Mouse (Mus musculus): Measurements from ENCODE around the gene Nf1. TPM values are rescaled to one million over a fixed set of nuclear protein-coding genes. Genes with fewer than 3 reads are reported as not detected.
A peak's percentile ranks its signal among the peaks of the same experiment; 100 is the strongest.

Gene Nf1
- polyA plus RNA-seq (2014; fragmentation: Nextera tagmentation; extraction: Ambion mirVana) = 6.1 and 9.6 TPM in 2 replicates

GRCm38 (mm10) chr11:79339234-79339807 is at the start of gene Nf1:
Gene Nf1 (plus strand): TSS chr11:79339693.
- Histone ChIP-seq H3K9me3 (replicated peaks; ENCODE audit: control insufficient read depth, low read length) (no peaks in the 10 kb centered on the region; the same call in 1 of the 2 replicates), H3K9ac (ENCODE audit: low read depth, low read length) (peak within 1 kb of the TSS; percentile 91), H3K27ac (ENCODE audit: low read depth, low read length) (peak within 1 kb of the TSS; percentile 87), H3K4me2 (peak within 1 kb of the TSS; percentile 71), H3K36me3 (ENCODE audit: control insufficient read depth, insufficient read depth, low read length) (no peaks in the 10 kb centered on the region; the same call in 1 of the 2 replicates), H3K4me1 (ENCODE audit: control insufficient read depth, insufficient read depth, low read length) (peaks cover 22% of the 10 kb centered on the region), H3K4me3 (ENCODE audit: low read depth, low read length) (peak within 1 kb of the TSS; percentile 93), H3K27me3 (ENCODE audit: control insufficient read depth, insufficient read depth, low read length) (no peaks in the 10 kb centered on the region)
- WGBS (ENCODE audit: insufficient replicate concordance) = under 1% methylated on average over 47 of the region's 49 CpGs
- peak; percentile 89 for ATAC-seq (replicated peaks; ENCODE audit: insufficient number of reproducible peaks, low FRiP score, low TSS enrichment)

- H3K36me3 ChIP-seq (ENCODE audit: control insufficient read depth, insufficient read depth, low read length) = no peaks in the 10 kb centered on the region
- H3K4me1 ChIP-seq (ENCODE audit: control insufficient read depth, insufficient read depth, low read length) = peaks cover 25% of the 10 kb centered on the region
- WGBS (ENCODE audit: insufficient replicate concordance) = 39% methylated on average over 2 of the region's 2 CpGs
- no peak overlapping the region for H3K4me2 ChIP-seq
- H3K9me3 ChIP-seq (replicated peaks; ENCODE audit: control insufficient read depth, low read length) = no peaks in the 10 kb centered on the region
- H3K27me3 ChIP-seq (ENCODE audit: control insufficient read depth, insufficient read depth, low read length) = no peaks in the 10 kb centered on the region
- ATAC-seq (replicated peaks; ENCODE audit: insufficient number of reproducible peaks, low FRiP score, low TSS enrichment) = no peak
- no peak overlapping the region for H3K9ac ChIP-seq (ENCODE audit: low read depth, low read length)
- no peak overlapping the region for H3K4me3 ChIP-seq (ENCODE audit: low read depth, low read length)
- no peak overlapping the region for H3K27ac ChIP-seq (ENCODE audit: low read depth, low read length)
Measured at GRCm38 (mm10) chr11:79290473-79290872, 49.0 kb upstream of the Nf1 start.

- H3K9me3 ChIP-seq (replicated peaks; ENCODE audit: control insufficient read depth, low read length) = no peaks in the 10 kb centered on the region
- no peak overlapping the region for H3K4me3 ChIP-seq (ENCODE audit: low read depth, low read length)
- no peak overlapping the region for H3K27ac ChIP-seq (ENCODE audit: low read depth, low read length)
- no peak overlapping the region for H3K4me2 ChIP-seq
- no peaks in the 10 kb centered on the region for H3K36me3 ChIP-seq (ENCODE audit: control insufficient read depth, insufficient read depth, low read length)
- H3K4me1 ChIP-seq (ENCODE audit: control insufficient read depth, insufficient read depth, low read length) = peaks cover 16% of the 10 kb centered on the region
- 62% methylated on average over 5 of the region's 5 CpGs for WGBS (ENCODE audit: insufficient replicate concordance)
- no peak for ATAC-seq (replicated peaks; ENCODE audit: insufficient number of reproducible peaks, low FRiP score, low TSS enrichment)
- no peaks in the 10 kb centered on the region for H3K27me3 ChIP-seq (ENCODE audit: control insufficient read depth, insufficient read depth, low read length)
- H3K9ac ChIP-seq (ENCODE audit: low read depth, low read length) = no peak overlapping the region
Measured at GRCm38 (mm10) chr11:79291651-79292050, 47.8 kb upstream of the Nf1 start.

- no peaks in the 10 kb centered on the region for H3K36me3 ChIP-seq (ENCODE audit: control insufficient read depth, insufficient read depth, low read length)
- no peak overlapping the region for H3K27ac ChIP-seq (ENCODE audit: low read depth, low read length)
- no peaks in the 10 kb centered on the region for H3K27me3 ChIP-seq (ENCODE audit: control insufficient read depth, insufficient read depth, low read length)
- ATAC-seq (replicated peaks; ENCODE audit: insufficient number of reproducible peaks, low FRiP score, low TSS enrichment) = no peak
- H3K4me3 ChIP-seq (ENCODE audit: low read depth, low read length) = no peak overlapping the region
- WGBS (ENCODE audit: insufficient replicate concordance) = 74% methylated on average over 3 of the region's 3 CpGs
- no peaks in the 10 kb centered on the region for H3K9me3 ChIP-seq (replicated peaks; ENCODE audit: control insufficient read depth, low read length)
- H3K4me1 ChIP-seq (ENCODE audit: control insufficient read depth, insufficient read depth, low read length) = peaks cover 14% of the 10 kb centered on the region
- H3K9ac ChIP-seq (ENCODE audit: low read depth, low read length) = no peak overlapping the region
- no peak overlapping the region for H3K4me2 ChIP-seq
Measured at GRCm38 (mm10) chr11:79292130-79292529, 47.4 kb upstream of the Nf1 start.

GRCm38 (mm10) chr11:79293025-79293424 is 46.5 kb upstream of the Nf1 start:
- H3K36me3 ChIP-seq (ENCODE audit: control insufficient read depth, insufficient read depth, low read length) = no peaks in the 10 kb centered on the region
- no peaks in the 10 kb centered on the region for H3K27me3 ChIP-seq (ENCODE audit: control insufficient read depth, insufficient read depth, low read length)
- no peak for ATAC-seq (replicated peaks; ENCODE audit: insufficient number of reproducible peaks, low FRiP score, low TSS enrichment)
- H3K4me1 ChIP-seq (ENCODE audit: control insufficient read depth, insufficient read depth, low read length) = peaks cover 12% of the 10 kb centered on the region
- 79% methylated on average over 3 of the region's 3 CpGs for WGBS (ENCODE audit: insufficient replicate concordance)
- H3K9me3 ChIP-seq (replicated peaks; ENCODE audit: control insufficient read depth, low read length) = no peaks in the 10 kb centered on the region
- no peak overlapping the region for H3K27ac ChIP-seq (ENCODE audit: low read depth, low read length)
- no peak overlapping the region for H3K4me3 ChIP-seq (ENCODE audit: low read depth, low read length)
- no peak overlapping the region for H3K9ac ChIP-seq (ENCODE audit: low read depth, low read length)
- H3K4me2 ChIP-seq = no peak overlapping the region

GRCm38 (mm10) chr11:79293971-79294370 is 45.5 kb upstream of the Nf1 start:
- Histone ChIP-seq H3K4me2 (no peak overlapping the region), H3K36me3 (ENCODE audit: control insufficient read depth, insufficient read depth, low read length) (no peaks in the 10 kb centered on the region), H3K27ac (ENCODE audit: low read depth, low read length) (no peak overlapping the region), H3K4me3 (ENCODE audit: low read depth, low read length) (no peak overlapping the region), H3K9ac (ENCODE audit: low read depth, low read length) (no peak overlapping the region), H3K27me3 (ENCODE audit: control insufficient read depth, insufficient read depth, low read length) (no peaks in the 10 kb centered on the region), H3K9me3 (replicated peaks; ENCODE audit: control insufficient read depth, low read length) (no peaks in the 10 kb centered on the region), H3K4me1 (ENCODE audit: control insufficient read depth, insufficient read depth, low read length) (peaks cover 8% of the 10 kb centered on the region)
- WGBS (ENCODE audit: insufficient replicate concordance) = 62% methylated on average over 1 of the region's 1 CpGs
- no peak for ATAC-seq (replicated peaks; ENCODE audit: insufficient number of reproducible peaks, low FRiP score, low TSS enrichment)

GRCm38 (mm10) chr11:79296167-79296566 is 43.3 kb upstream of the Nf1 start:
- whole genome bisulfite sequencing (ENCODE audit: insufficient replicate concordance) = 44% methylated on average over 1 of the region's 1 CpGs
- H3K36me3 ChIP-seq (ENCODE audit: control insufficient read depth, insufficient read depth, low read length) = no peaks in the 10 kb centered on the region
- no peak overlapping the region for H3K4me3 ChIP-seq (ENCODE audit: low read depth, low read length)

GRCm38 (mm10) chr11:79296856-79297491 is 42.5 kb upstream of the Nf1 start, which contains the start of gene Gm9964:
Gene Gm9964 (minus strand): TSS chr11:79296906.
- Histone ChIP-seq H3K9ac (ENCODE audit: low read depth, low read length) (no peak within 1 kb of the TSS), H3K27ac (ENCODE audit: low read depth, low read length) (no peak within 1 kb of the TSS), H3K4me1 (ENCODE audit: control insufficient read depth, insufficient read depth, low read length) (no peaks in the 10 kb centered on the region), H3K4me2 (no peak within 1 kb of the TSS), H3K27me3 (ENCODE audit: control insufficient read depth, insufficient read depth, low read length) (no peaks in the 10 kb centered on the region), H3K4me3 (ENCODE audit: low read depth, low read length) (no peak within 1 kb of the TSS), H3K9me3 (replicated peaks; ENCODE audit: control insufficient read depth, low read length) (no peaks in the 10 kb centered on the region), H3K36me3 (ENCODE audit: control insufficient read depth, insufficient read depth, low read length) (no peaks in the 10 kb centered on the region)
- no peak for ATAC-seq (replicated peaks; ENCODE audit: insufficient number of reproducible peaks, low FRiP score, low TSS enrichment)
- whole genome bisulfite sequencing (ENCODE audit: insufficient replicate concordance) = 81% methylated on average over 5 of the region's 5 CpGs

More at GRCm38 (mm10) chr11:79296167-79296566, 43.3 kb upstream of the Nf1 start:
- no peaks in the 10 kb centered on the region for H3K9me3 ChIP-seq (replicated peaks; ENCODE audit: control insufficient read depth, low read length)
- H3K4me2 ChIP-seq = no peak overlapping the region
- no peak overlapping the region for H3K9ac ChIP-seq (ENCODE audit: low read depth, low read length)
- ATAC-seq (replicated peaks; ENCODE audit: insufficient number of reproducible peaks, low FRiP score, low TSS enrichment) = no peak
- H3K4me1 ChIP-seq (ENCODE audit: control insufficient read depth, insufficient read depth, low read length) = no peaks in the 10 kb centered on the region
- H3K27ac ChIP-seq (ENCODE audit: low read depth, low read length) = no peak overlapping the region
- no peaks in the 10 kb centered on the region for H3K27me3 ChIP-seq (ENCODE audit: control insufficient read depth, insufficient read depth, low read length)

All from heart, embryonic 11.5 days (tissue).